Mouse (Mus musculus) G1E (cell line): ENCODE measurements around the gene App.

Source experiments
- CTCF ChIP-seq: IDR thresholded peaks from 2 replicates; pipeline ENCODE4 v1.5.1; 2012; ENCODE audit warnings: low read depth, low read length, inconsistent platforms, mixed read lengths
- GATA1 ChIP-seq: IDR thresholded peaks from 2 replicates; pipeline ENCODE4 v1.6.1; 2012; ENCODE audit warnings: borderline replicate concordance, low read length, inconsistent platforms, mixed read lengths
- POLR2AphosphoS5 ChIP-seq: IDR thresholded peaks from 2 replicates; pipeline ENCODE4 v1.6.1; 2012; ENCODE audit warnings: low read depth, low read length, inconsistent platforms; ENCODE audit not compliant: insufficient replicate concordance
- TAL1 ChIP-seq: conservative IDR thresholded peaks from 2 replicates; pipeline ENCODE4 v1.6.1; 2012; ENCODE audit warnings: low read depth, low read length, inconsistent platforms, mixed read lengths

DNA sequence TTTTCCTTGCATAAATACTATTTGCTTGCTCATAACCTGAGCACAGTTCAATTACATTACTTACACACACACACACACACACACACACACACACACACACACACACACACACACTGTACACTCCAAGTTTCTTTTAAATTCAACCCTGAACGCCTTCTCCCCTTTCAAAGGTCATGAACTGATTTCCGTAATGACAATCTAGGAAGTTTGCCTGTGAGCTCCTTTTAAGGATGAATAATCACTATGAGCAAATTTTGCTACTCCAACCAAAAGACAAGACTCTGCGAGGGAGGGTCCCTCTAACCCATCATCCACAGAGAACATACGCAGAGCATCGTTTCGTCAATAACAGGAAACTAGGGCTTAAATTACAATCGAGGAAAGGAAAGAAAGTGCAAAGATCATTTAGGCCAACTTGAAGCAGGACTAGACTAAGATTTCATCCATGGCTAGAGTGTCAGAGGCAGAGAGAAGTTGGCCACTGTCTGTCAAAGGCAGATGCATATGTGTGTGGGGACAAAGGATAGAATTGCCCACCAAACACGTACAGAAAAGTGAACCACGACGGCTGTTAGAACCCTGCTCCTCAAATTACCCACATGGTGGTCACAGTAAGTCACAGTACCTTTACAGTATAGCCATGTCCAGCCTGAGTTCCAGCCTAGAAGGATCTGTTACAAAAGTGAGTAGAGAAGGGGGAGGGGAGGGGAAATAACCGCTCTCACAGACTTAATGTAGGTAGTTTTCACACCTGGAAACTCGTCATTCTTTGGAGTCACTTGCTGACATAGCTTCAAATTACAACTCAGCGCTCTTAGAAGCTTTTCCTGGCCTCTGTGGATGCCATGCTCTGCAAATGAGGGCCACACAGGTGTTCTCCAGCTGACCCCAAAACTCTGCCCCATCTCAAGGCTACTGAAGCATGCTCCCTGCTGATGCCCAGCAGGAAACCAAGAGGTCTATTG is 44.6 kb downstream of the App start:
- no peak for TF ChIP-seq CTCF
- TF ChIP-seq GATA1: no peak
- no peak for TF ChIP-seq TAL1
- no peak for TF ChIP-seq POLR2AphosphoS5
